Mouse (Mus musculus) spleen, postnatal 14 days (tissue): ENCODE measurements at regions not wholly inside any gene's neighbourhood (a gene's known extent, or its start where the extent isn't known, plus 50 kb on each side); places are given as distances from the start of the nearest gene placed in this dataset.
A peak's percentile ranks its signal among the peaks of the same experiment; 100 is the strongest.
"Not testable (repeated sequence)": the region's sequence is repeated elsewhere in the genome, so short reads cannot be mapped to it uniquely, and the experiment has no call there.

Experiments
- DNase-seq, 2 experiments: peaks; one replicate each; pipeline ENCODE4 v3.0.0; 2021 to 2022; ENCODE audit warnings: low spot score in 2 of 2

- DNase-seq, result no peak
Observed at GRCm38 (mm10) chr13:52273502-52274246, 257.4 kb downstream of the Diras2 start.

- DNase-seq, result no peak
Observed at GRCm38 (mm10) chr13:52275196-52275595, 255.9 kb downstream of the Diras2 start.

- peak in 1 of 2 experiments; percentile 55 for DNase-seq
Observed at GRCm38 (mm10) chr13:52275675-52276074, 255.4 kb downstream of the Diras2 start.

- no peak for DNase-seq
Observed at GRCm38 (mm10) chr13:52277195-52277594, 253.9 kb downstream of the Diras2 start.

- DNase-seq, result no peak
Observed at GRCm38 (mm10) chr13:52278831-52279230, 252.2 kb downstream of the Diras2 start.

GRCm38 (mm10) chr13:52279281-52279969, 251.7 kb downstream of the Diras2 start:
- no peak for DNase-seq

- no peak for DNase-seq
Observed at GRCm38 (mm10) chr13:52279970-52280348, 251.1 kb downstream of the Diras2 start.

- no peak for DNase-seq
Observed at GRCm38 (mm10) chr13:52281271-52281670, 249.8 kb downstream of the Diras2 start.

GRCm38 (mm10) chr13:52282500-52282899, 248.6 kb downstream of the Diras2 start:
- DNase-seq, result no peak

GRCm38 (mm10) chr13:52283456-52283855, 247.6 kb downstream of the Diras2 start:
- no peak for DNase-seq

- no peak for DNase-seq
Observed at GRCm38 (mm10) chr13:52284026-52284801, 246.9 kb downstream of the Diras2 start.

- DNase-seq, result no peak
Observed at GRCm38 (mm10) chr13:52288400-52288799, 242.7 kb downstream of the Diras2 start.

- DNase-seq, result no peak
Observed at GRCm38 (mm10) chr13:52295847-52296246, 235.2 kb downstream of the Diras2 start.

GRCm38 (mm10) chr13:52296541-52297276, 234.4 kb downstream of the Diras2 start:
- no peak for DNase-seq

- DNase-seq, result no peak
Observed at GRCm38 (mm10) chr13:52297277-52297623, 233.8 kb downstream of the Diras2 start.

- DNase-seq, result no peak
Observed at GRCm38 (mm10) chr13:52298362-52298761, 232.7 kb downstream of the Diras2 start.

GRCm38 (mm10) chr13:52305328-52305727, 225.8 kb downstream of the Diras2 start:
- DNase-seq, result not testable (repeated sequence)

- DNase-seq, result no peak
Observed at GRCm38 (mm10) chr13:52306783-52307440, 224.2 kb downstream of the Diras2 start.

GRCm38 (mm10) chr13:52310954-52311353, 220.1 kb downstream of the Diras2 start:
- no peak for DNase-seq

- DNase-seq, result no peak
Observed at GRCm38 (mm10) chr13:52318276-52318675, 212.8 kb downstream of the Diras2 start.

- no peak for DNase-seq
Observed at GRCm38 (mm10) chr13:52323691-52324090, 207.4 kb downstream of the Diras2 start.
